Mouse (Mus musculus) kidney, embryonic 16.5 days (tissue): ENCODE results near the gene Ly6c2. TPM values are rescaled to one million over a fixed set of nuclear protein-coding genes. Genes with fewer than 3 reads are reported as not detected.
"Not testable (repeated sequence)": the region's sequence is repeated elsewhere in the genome, so short reads cannot be mapped to it uniquely, and the experiment has no call there.

Experiments
- ATAC-seq: fragments of 200-750 bp; cut with Nextera tagmentation; 2 replicates; pipeline ENCODE4 v1.8.0; 2017; ENCODE audit warnings: moderate TSS enrichment; ENCODE audit not compliant: low FRiP score, low TSS enrichment
- H3K27ac ChIP-seq: fragments of 300-500 bp; sonication (generic); 2 replicates; pipeline ENCODE4 v1.5.1; 2014; ENCODE audit warnings: low read length
- H3K27me3 ChIP-seq: fragments of 300-500 bp; sonication (generic); 2 replicates; pipeline ENCODE4 v1.6.1; 2014; ENCODE audit warnings: low read length, control low read depth, mixed read lengths; ENCODE audit not compliant: insufficient read depth
- H3K36me3 ChIP-seq: fragments of 300-500 bp; sonication (generic); 2 replicates; pipeline ENCODE4 v1.6.1; 2014; ENCODE audit warnings: low read length, control low read depth, mixed read lengths; ENCODE audit not compliant: insufficient read depth
- H3K4me1 ChIP-seq: fragments of 300-500 bp; sonication (generic); 2 replicates; pipeline ENCODE4 v1.6.1; 2014; ENCODE audit warnings: low read length, control low read depth, mixed read lengths; ENCODE audit not compliant: insufficient read depth
- H3K4me2 ChIP-seq: fragments of 300-500 bp; sonication (generic); replicated peaks from 2 replicates; pipeline ENCODE4 v1.6.1; 2014; ENCODE audit warnings: low read depth, low read length
- H3K4me3 ChIP-seq: fragments of 300-500 bp; sonication (generic); 2 replicates; pipeline ENCODE4 v1.5.1; 2014; ENCODE audit warnings: mild to moderate bottlenecking, low read length
- H3K9ac ChIP-seq: fragments of 300-500 bp; sonication (generic); replicated peaks from 2 replicates; pipeline ENCODE4 v1.6.1; 2014; ENCODE audit warnings: low read length
- H3K9me3 ChIP-seq: fragments of 300-500 bp; sonication (generic); 2 replicates; pipeline ENCODE4 v1.6.1; 2016; ENCODE audit warnings: low read length, control low read depth
- WGBS: fragments of 180-500 bp; shearing (Covaris S2); extraction: QIAGEN DNeasy Blood & Tissue Kit; methylation state at CpG from one replicate; pipeline ENCODE4 v1.1.7; 2014; 5-methylcytosine and 5-hydroxymethylcytosine counted together
- polyA plus RNA-seq: library from polyadenylated mRNA; unstranded; fragments of >200 nt; fragmentation: Nextera tagmentation; extraction: Ambion mirVana; gene quantifications from 2 replicates; pipeline ENCODE4 v1.2.1, GENCODE M21; 2015

The Ly6c2 gene
- polyA plus RNA-seq, 1 experiment from 2014 or later, result 1.6 TPM

GRCm38 (mm10) chr15:75118742-75119141 is 7.0 kb upstream of the Ly6c2 start:
- not testable (repeated sequence) for H3K4me2 ChIP-seq, H3K27me3 ChIP-seq, H3K36me3 ChIP-seq, H3K4me1 ChIP-seq, ATAC-seq, H3K27ac ChIP-seq, H3K9ac ChIP-seq, H3K4me3 ChIP-seq, H3K9me3 ChIP-seq
- 21% methylated on average over 5 of the region's 7 CpGs for WGBS

- WGBS, result 90% methylated on average over 5 of the region's 5 CpGs
- H3K27ac ChIP-seq, H3K4me1 ChIP-seq, H3K4me2 ChIP-seq, ATAC-seq, H3K9me3 ChIP-seq, H3K4me3 ChIP-seq, H3K9ac ChIP-seq, H3K27me3 ChIP-seq, H3K36me3 ChIP-seq: not testable (repeated sequence)
Observed at GRCm38 (mm10) chr15:75117481-75117880, 5.7 kb upstream of the Ly6c2 start.

- Histone ChIP-seq H3K4me3 (no peak overlapping the region), H3K27ac (no peak overlapping the region), H3K36me3 (no peaks in the 10 kb centered on the region), H3K4me1 (no peaks in the 10 kb centered on the region), H3K9ac (no peak overlapping the region), H3K4me2 (no peak overlapping the region), H3K27me3 (no peaks in the 10 kb centered on the region), H3K9me3 (no peaks in the 10 kb centered on the region)
- ATAC-seq, result no peak
- WGBS, result 63% methylated on average over 2 of the region's 2 CpGs
Observed at GRCm38 (mm10) chr15:75116525-75116924, 4.8 kb upstream of the Ly6c2 start.

GRCm38 (mm10) chr15:75110424-75110823 is 1.3 kb downstream of the Ly6c2 start:
- not testable (repeated sequence) for H3K27ac ChIP-seq, H3K9ac ChIP-seq, H3K4me2 ChIP-seq, H3K4me3 ChIP-seq, H3K27me3 ChIP-seq, H3K9me3 ChIP-seq, H3K4me1 ChIP-seq, H3K36me3 ChIP-seq, ATAC-seq
- 74% methylated on average over 2 of the region's 5 CpGs for WGBS

GRCm38 (mm10) chr15:75099261-75099660 is 12.5 kb downstream of the Ly6c2 start:
- ATAC-seq, result no peak
- Histone ChIP-seq H3K4me2 (no peak overlapping the region), H3K36me3 (no peaks in the 10 kb centered on the region), H3K9me3 (no peaks in the 10 kb centered on the region), H3K9ac (no peak overlapping the region), H3K4me1 (no peaks in the 10 kb centered on the region), H3K27ac (no peak overlapping the region), H3K4me3 (no peak overlapping the region), H3K27me3 (no peaks in the 10 kb centered on the region)
- 70% methylated on average over 10 of the region's 10 CpGs for WGBS

- H3K9ac ChIP-seq, H3K36me3 ChIP-seq, H3K9me3 ChIP-seq, H3K27ac ChIP-seq, H3K4me3 ChIP-seq, ATAC-seq, H3K4me1 ChIP-seq, H3K27me3 ChIP-seq, H3K4me2 ChIP-seq: not testable (repeated sequence)
- 8% methylated on average over 2 of the region's 2 CpGs for WGBS
Observed at GRCm38 (mm10) chr15:75088041-75088440, 23.7 kb downstream of the Ly6c2 start.

GRCm38 (mm10) chr15:75069965-75070364 is 41.8 kb downstream of the Ly6c2 start:
- Histone ChIP-seq H3K27ac (no peak overlapping the region), H3K9ac (no peak overlapping the region), H3K4me3 (no peak overlapping the region), H3K36me3 (no peaks in the 10 kb centered on the region), H3K4me2 (no peak overlapping the region), H3K4me1 (no peaks in the 10 kb centered on the region), H3K27me3 (no peaks in the 10 kb centered on the region), H3K9me3 (no peaks in the 10 kb centered on the region)
- 89% methylated on average over 4 of the region's 4 CpGs for WGBS
- ATAC-seq, result no peak

GRCm38 (mm10) chr15:75062030-75062574 is 49.7 kb downstream of the Ly6c2 start:
- 31% methylated on average over 6 of the region's 6 CpGs for WGBS
- H3K9ac ChIP-seq, H3K4me3 ChIP-seq, H3K4me1 ChIP-seq, H3K4me2 ChIP-seq, H3K27me3 ChIP-seq, ATAC-seq, H3K36me3 ChIP-seq, H3K9me3 ChIP-seq, H3K27ac ChIP-seq: not testable (repeated sequence)

- H3K36me3 ChIP-seq, result no peaks in the 10 kb centered on the region
- H3K27me3 ChIP-seq, result no peaks in the 10 kb centered on the region
- H3K9me3 ChIP-seq, result no peaks in the 10 kb centered on the region
- ATAC-seq, result no peak
- H3K4me3 ChIP-seq, result no peak overlapping the region
- no peak overlapping the region for H3K9ac ChIP-seq
- no peak overlapping the region for H3K27ac ChIP-seq
- no peak overlapping the region for H3K4me2 ChIP-seq
- no peaks in the 10 kb centered on the region for H3K4me1 ChIP-seq
Observed at GRCm38 (mm10) chr15:75060505-75060904, 51.3 kb downstream of the Ly6c2 start.
